Mouse (Mus musculus): Measurements from ENCODE around the gene Smbd1. TPM values are rescaled to one million over a fixed set of nuclear protein-coding genes. Genes with fewer than 3 reads are reported as not detected.

Gene Smbd1
- polyA plus RNA-seq, 1 experiment: not detected

DNA sequence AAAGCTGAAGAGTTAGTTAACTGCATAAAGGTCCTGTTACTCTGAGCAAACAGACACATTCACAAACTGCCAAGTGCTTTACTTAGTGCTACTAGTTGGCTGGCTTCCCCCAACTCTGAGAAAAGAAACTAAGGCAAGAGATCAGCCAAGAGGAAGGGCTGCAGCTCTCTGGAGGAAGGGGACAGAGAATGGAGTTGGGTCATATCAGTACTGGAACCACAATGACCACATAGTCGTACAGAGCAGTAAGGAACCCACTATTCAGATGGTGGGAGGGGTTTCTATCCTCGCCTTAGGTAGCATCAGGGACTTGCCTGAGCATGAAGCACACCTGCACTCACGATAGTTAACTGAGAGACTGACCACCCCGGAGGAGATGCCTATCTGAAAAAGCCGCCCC, 12.6 kb upstream of the Smbd1 start:
- TF ChIP-seq REST (IDR thresholded peaks at IDR 0.05; ENCODE audit: insufficient read depth, insufficient read length) (no peak), MYOG (IDR thresholded peaks at IDR 0.05; ENCODE audit: control insufficient read depth in 1 of 3, insufficient read depth in 1 of 3, insufficient read length in 2 of 3, low read depth in 2 of 3) (no peak), TCF12 (IDR thresholded peaks at IDR 0.05; ENCODE audit: insufficient read depth, poor library complexity, severe bottlenecking) (no peak), TCF3 (IDR thresholded peaks at IDR 0.05; ENCODE audit: insufficient read length, low read depth) (no peak), USF1 (IDR thresholded peaks at IDR 0.05; ENCODE audit: low read depth) (no peak), CEBPB (IDR thresholded peaks at IDR 0.05; ENCODE audit: insufficient read depth, poor library complexity, severe bottlenecking) (no peak), POLR2A (IDR thresholded peaks at IDR 0.05; ENCODE audit: insufficient read length, low read depth) (no peak), MYOD1 (IDR thresholded peaks at IDR 0.05; ENCODE audit: control insufficient read depth in 1 of 3, insufficient read length in 2 of 3, low read depth in 2 of 3) (no peak), MAX (IDR thresholded peaks at IDR 0.05; ENCODE audit: low read depth) (no peak), SRF (IDR thresholded peaks at IDR 0.05; ENCODE audit: control insufficient read depth, insufficient read length, low read depth) (no peak), E2F4 (IDR thresholded peaks at IDR 0.05; ENCODE audit: insufficient read depth) (no peak)

DNA sequence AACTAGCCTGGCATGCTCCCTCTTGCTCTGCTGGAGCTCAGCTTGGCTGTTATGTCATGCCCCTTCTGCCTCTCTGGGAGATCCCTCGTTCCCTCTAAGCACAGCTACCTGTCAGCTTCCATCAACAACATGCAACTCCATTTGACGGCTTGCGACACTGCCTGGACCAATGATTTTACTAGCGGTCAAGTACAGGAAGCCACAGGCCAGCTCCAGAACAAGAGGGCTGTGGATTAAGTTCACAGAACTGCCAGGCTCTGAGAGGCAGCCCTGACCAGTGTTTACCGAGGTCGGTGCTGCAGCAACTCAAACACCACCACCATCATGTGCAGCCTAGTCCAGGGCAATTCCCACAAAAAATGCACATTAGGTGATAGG, 12.2 kb upstream of the Smbd1 start:
- Histone ChIP-seq H3K79me2 (ENCODE audit: control insufficient read depth, insufficient read depth) (no peaks in the 10 kb centered on the region), H3K36me3 (ENCODE audit: control insufficient read depth, insufficient read depth) (no peaks in the 10 kb centered on the region), H3K27me3 (ENCODE audit: control insufficient read depth, insufficient read depth, insufficient read length) (no peaks in the 10 kb centered on the region), H3ac (ENCODE audit: control insufficient read depth, insufficient read length) (no peak overlapping the region), H3K4me3 (no peak overlapping the region), H3K4me2 (ENCODE audit: low read depth) (no peak overlapping the region)
- TF ChIP-seq E2F4 (IDR thresholded peaks at IDR 0.05; ENCODE audit: insufficient read depth): no peak
- no peak for TF ChIP-seq SRF (IDR thresholded peaks at IDR 0.05; ENCODE audit: control insufficient read depth, insufficient read length, low read depth)
- no peak for TF ChIP-seq CEBPB (IDR thresholded peaks at IDR 0.05; ENCODE audit: insufficient read depth, poor library complexity, severe bottlenecking)
- TF ChIP-seq REST (IDR thresholded peaks at IDR 0.05; ENCODE audit: insufficient read depth, insufficient read length): no peak
- TF ChIP-seq TCF12 (IDR thresholded peaks at IDR 0.05; ENCODE audit: insufficient read depth, poor library complexity, severe bottlenecking): no peak

More for the DNA sequence above, 12.6 kb upstream of the Smbd1 start:
- Histone ChIP-seq H3ac (ENCODE audit: control insufficient read depth, insufficient read length) (no peak overlapping the region), H3K79me2 (ENCODE audit: control insufficient read depth, insufficient read depth) (no peaks in the 10 kb centered on the region), H3K36me3 (ENCODE audit: control insufficient read depth, insufficient read depth) (no peaks in the 10 kb centered on the region), H3K4me3 (no peak overlapping the region), H3K27me3 (ENCODE audit: control insufficient read depth, insufficient read depth, insufficient read length) (no peaks in the 10 kb centered on the region), H3K4me2 (ENCODE audit: low read depth) (no peak overlapping the region)

DNA sequence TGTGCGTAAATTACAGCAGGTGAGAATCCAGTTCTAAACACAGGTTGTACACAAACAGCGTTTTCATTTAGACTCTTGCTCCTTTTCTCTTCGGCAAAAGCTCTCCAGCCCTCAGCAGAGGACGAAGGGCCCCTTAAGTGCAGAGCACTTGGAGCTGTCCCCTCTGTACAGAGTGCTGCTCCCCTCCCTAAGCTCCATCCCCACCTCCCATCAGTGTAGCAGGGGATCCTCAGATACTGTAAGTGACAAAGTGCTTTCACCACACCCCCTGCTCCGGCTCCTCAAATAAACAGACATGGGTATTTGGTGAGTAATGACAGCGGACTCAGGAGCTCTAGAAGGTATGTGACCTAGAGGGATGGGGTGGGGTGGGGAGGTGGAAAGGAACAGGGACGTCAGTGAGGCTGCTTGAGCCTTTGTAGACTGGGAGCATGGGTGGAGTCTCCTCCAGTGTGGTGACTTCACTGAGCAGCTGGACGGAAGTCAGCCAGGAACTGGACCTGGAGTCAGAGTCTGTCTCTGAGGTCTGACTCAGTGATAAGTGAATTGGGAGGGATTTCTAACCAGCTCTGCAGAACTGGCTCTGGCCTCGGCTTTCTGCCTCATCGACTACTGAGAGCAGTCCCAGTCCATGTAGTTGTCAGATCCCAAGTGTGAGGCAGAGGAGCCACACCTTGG, 11.6 kb upstream of the Smbd1 start:
- Histone ChIP-seq H3ac (ENCODE audit: control insufficient read depth, insufficient read length) (no peak overlapping the region), H3K79me2 (ENCODE audit: control insufficient read depth, insufficient read depth) (no peaks in the 10 kb centered on the region), H3K4me3 (no peak overlapping the region), H3K4me2 (ENCODE audit: low read depth) (no peak overlapping the region), H3K36me3 (ENCODE audit: control insufficient read depth, insufficient read depth) (no peaks in the 10 kb centered on the region), H3K27me3 (ENCODE audit: control insufficient read depth, insufficient read depth, insufficient read length) (no peaks in the 10 kb centered on the region)
- TF ChIP-seq MYOG (IDR thresholded peaks at IDR 0.05; ENCODE audit: control insufficient read depth in 1 of 3, insufficient read depth in 1 of 3, insufficient read length in 2 of 3, low read depth in 2 of 3): peak in 2 of 3 experiments; percentile 28 to 54
- peak in 2 of 3 experiments; percentile 27 to 74 for TF ChIP-seq MYOD1 (IDR thresholded peaks at IDR 0.05; ENCODE audit: control insufficient read depth in 1 of 3, insufficient read length in 2 of 3, low read depth in 2 of 3)
- TF ChIP-seq TCF12 (IDR thresholded peaks at IDR 0.05; ENCODE audit: insufficient read depth, poor library complexity, severe bottlenecking): no peak

DNA sequence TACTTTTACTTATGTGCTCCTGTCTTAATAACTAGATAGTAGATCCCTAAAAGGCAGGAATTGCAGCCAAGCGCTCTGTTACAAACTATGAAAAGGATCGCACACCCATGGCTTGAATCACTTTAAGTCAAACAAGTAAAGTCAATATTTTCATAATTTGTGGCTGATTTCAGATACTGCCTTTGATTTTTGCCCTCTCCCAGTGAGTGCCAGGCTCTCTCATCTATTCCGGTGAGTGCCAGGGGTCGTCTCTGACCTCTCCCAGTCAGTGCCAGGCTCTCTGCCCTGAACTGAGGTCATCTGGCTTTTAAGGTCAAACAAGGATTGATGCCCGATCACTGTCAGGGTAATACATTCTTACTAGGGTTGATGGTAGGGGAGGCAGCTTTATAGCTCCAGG, 8.2 kb upstream of the Smbd1 start:
- no peak for TF ChIP-seq MYOG (IDR thresholded peaks at IDR 0.05; ENCODE audit: control insufficient read depth in 1 of 3, insufficient read depth in 1 of 3, insufficient read length in 2 of 3, low read depth in 2 of 3)
- TF ChIP-seq TCF12 (IDR thresholded peaks at IDR 0.05; ENCODE audit: insufficient read depth, poor library complexity, severe bottlenecking): no peak
- no peak for TF ChIP-seq REST (IDR thresholded peaks at IDR 0.05; ENCODE audit: insufficient read depth, insufficient read length)
- no peak for TF ChIP-seq POLR2A (IDR thresholded peaks at IDR 0.05; ENCODE audit: insufficient read length, low read depth)
- no peak for TF ChIP-seq CEBPB (IDR thresholded peaks at IDR 0.05; ENCODE audit: insufficient read depth, poor library complexity, severe bottlenecking)
- no peak for TF ChIP-seq SRF (IDR thresholded peaks at IDR 0.05; ENCODE audit: control insufficient read depth, insufficient read length, low read depth)
- no peak for TF ChIP-seq MYOD1 (IDR thresholded peaks at IDR 0.05; ENCODE audit: control insufficient read depth in 1 of 3, insufficient read length in 2 of 3, low read depth in 2 of 3)
- TF ChIP-seq MAX (IDR thresholded peaks at IDR 0.05; ENCODE audit: low read depth): no peak
- no peak for TF ChIP-seq E2F4 (IDR thresholded peaks at IDR 0.05; ENCODE audit: insufficient read depth)
- no peak for TF ChIP-seq POLR2AphosphoS2 (IDR thresholded peaks at IDR 0.05; ENCODE audit: insufficient read length, low read depth)
- Histone ChIP-seq H3K79me2 (ENCODE audit: control insufficient read depth, insufficient read depth) (no peaks in the 10 kb centered on the region), H3K36me3 (ENCODE audit: control insufficient read depth, insufficient read depth) (no peaks in the 10 kb centered on the region), H3ac (ENCODE audit: control insufficient read depth, insufficient read length) (no peak overlapping the region), H3K27me3 (ENCODE audit: control insufficient read depth, insufficient read depth, insufficient read length) (no peaks in the 10 kb centered on the region), H3K4me2 (ENCODE audit: low read depth) (no peak overlapping the region), H3K4me3 (no peak overlapping the region)

DNA sequence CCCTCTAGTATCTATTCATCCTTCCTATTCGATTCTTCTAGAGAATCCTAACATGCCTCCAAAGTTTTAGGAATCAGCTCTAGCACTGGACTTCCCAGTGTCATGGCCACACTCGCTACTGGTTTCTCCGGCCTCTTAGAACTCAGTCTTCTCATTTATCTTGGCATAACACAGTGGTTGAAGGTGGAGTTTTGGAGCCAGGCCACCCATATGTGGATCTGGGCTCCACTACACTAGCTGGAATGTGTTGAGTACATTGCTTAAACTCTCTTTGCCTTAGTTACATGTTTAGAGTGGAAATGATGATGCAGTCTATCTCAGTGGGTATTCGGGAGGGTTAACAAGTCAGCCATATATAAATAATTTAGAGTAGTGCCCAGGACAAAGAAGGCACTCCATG, 7.8 kb upstream of the Smbd1 start:
- Histone ChIP-seq H3K79me2 (ENCODE audit: control insufficient read depth, insufficient read depth) (no peaks in the 10 kb centered on the region), H3K4me2 (ENCODE audit: low read depth) (no peak overlapping the region), H3K27me3 (ENCODE audit: control insufficient read depth, insufficient read depth, insufficient read length) (no peaks in the 10 kb centered on the region), H3K4me3 (no peak overlapping the region), H3ac (ENCODE audit: control insufficient read depth, insufficient read length) (no peak overlapping the region), H3K36me3 (ENCODE audit: control insufficient read depth, insufficient read depth) (no peaks in the 10 kb centered on the region)
- TF ChIP-seq MAX (IDR thresholded peaks at IDR 0.05; ENCODE audit: low read depth): no peak

All from myocyte (in vitro differentiated cells).